Mouse (Mus musculus) cortical plate, adult 2 months (tissue): ENCODE measurements at regions not wholly inside any gene's neighbourhood (a gene's known extent, or its start where the extent isn't known, plus 50 kb on each side); places are given as distances from the start of the nearest gene placed in this dataset.
A peak's percentile ranks its signal among the peaks of the same experiment; 100 is the strongest.

Experiments used
- H3K27ac ChIP-seq: fragments of 200-500 bp; 2 replicates; pipeline ENCODE4 v1.5.1; 2012; ENCODE audit warnings: low read length, control low read depth, inconsistent platforms; ENCODE audit not compliant: insufficient read depth
- H3K4me1 ChIP-seq: fragments of 200-500 bp; 2 replicates; pipeline ENCODE4 v1.6.1; 2011; ENCODE audit warnings: low read length; ENCODE audit not compliant: control insufficient read depth, insufficient read depth
- H3K4me3 ChIP-seq: fragments of 200-500 bp; 2 replicates; pipeline ENCODE4 v1.5.1; 2011; ENCODE audit warnings: mild to moderate bottlenecking, low read length, control low read depth; ENCODE audit not compliant: insufficient read depth
- CTCF ChIP-seq: fragments of 200-500 bp; IDR thresholded peaks from 2 replicates; pipeline ENCODE4 v1.5.1; 2011; ENCODE audit warnings: mild to moderate bottlenecking, control low read depth, low read length; ENCODE audit not compliant: insufficient read depth; ENCODE audit errors: extremely low read depth
- POLR2A ChIP-seq: fragments of 200-500 bp; IDR thresholded peaks from 2 replicates; pipeline ENCODE4 v1.6.1; 2011; ENCODE audit warnings: mild to moderate bottlenecking, low read length, control low read depth; ENCODE audit not compliant: insufficient read depth; ENCODE audit errors: extremely low read depth

DNA sequence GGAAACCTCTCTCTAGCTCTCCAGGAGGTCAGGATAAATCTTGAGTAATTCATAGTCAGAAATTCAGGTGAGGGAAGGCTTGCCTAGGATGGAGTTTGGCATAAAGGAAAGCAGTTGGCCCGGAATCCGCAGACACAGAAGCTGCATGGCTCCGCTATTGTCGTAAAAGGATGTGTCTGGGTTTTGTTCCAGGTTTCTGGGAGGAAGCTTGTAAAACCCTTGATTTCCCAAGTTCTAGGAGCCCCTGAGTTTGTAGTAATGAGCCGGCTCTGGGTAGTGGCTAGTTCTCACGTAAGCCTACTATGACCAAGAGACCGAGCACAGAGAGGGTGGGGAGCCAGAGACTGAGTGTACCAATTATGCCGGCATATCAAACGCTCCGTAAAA lies 52.7 kb upstream of the Gm21915 start:
- Histone ChIP-seq H3K27ac (no peak overlapping the region), H3K4me3 (no peak overlapping the region; the same call in 1 of the 2 replicates), H3K4me1 (peaks cover 5% of the 10 kb centered on the region)
- TF ChIP-seq POLR2A = no peak
- no peak for TF ChIP-seq CTCF

DNA sequence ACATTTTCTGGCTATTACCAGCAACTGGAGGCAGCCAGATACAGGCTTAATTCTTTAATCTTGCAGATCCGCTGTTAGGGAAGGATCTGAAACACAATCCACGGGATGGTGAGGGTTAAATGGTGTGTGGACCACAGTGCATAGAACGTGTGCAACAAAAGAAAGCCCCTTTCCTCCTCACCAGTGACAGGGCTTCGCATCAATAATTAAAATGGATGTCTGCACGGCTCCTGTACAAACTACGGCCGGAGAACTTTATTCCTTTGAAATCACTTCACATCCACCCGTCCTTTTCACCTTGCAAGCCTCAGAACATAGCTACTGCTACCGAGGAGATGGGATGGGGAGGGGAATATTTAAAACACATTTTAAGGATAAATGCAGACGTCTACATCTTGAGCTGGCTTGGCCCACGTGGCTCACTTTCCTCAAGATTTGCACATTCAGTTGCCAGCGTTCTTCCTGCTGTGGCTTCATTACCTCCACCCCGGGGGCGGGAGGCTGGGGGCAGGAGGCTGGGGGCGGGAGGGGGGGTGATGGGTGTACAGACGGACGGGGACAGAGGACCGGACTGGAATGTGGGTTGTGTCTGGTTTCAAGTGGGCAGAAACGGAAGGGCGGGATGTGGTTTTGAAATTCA lies 53.3 kb upstream of the Gm21915 start:
- TF ChIP-seq CTCF = no peak
- no peak for TF ChIP-seq POLR2A
- Histone ChIP-seq H3K27ac (no peak overlapping the region), H3K4me3 (peak overlapping the region; percentile 0)

DNA sequence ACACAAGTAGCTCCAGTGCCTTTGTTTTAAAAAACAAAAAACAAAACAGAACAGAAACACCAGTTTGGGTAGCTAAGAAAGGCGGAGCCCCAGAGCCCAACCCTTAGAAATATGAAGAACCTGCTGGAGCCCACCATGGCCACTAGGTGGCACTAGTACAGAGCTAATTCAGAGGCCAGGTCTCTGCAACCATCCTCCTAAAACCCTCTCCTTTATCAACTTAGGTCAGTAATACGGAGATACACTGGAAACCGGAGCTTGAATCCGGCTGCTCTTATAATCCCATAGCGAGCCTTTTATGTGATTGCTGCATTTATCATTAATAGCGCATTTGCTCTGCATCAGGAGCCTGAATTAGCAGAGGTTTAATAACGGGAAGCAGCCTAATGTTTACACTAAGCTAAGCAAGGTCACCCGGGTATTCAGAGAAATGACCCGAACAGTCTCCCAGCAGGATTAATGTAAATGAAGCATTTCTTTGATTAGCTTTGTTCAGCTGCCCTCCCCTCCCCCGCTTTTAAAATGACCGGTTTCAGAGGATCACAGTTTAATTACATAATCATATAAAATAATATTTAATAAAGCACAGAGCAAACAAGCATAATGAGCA lies 53.9 kb upstream of the Gm21915 start:
- Histone ChIP-seq H3K4me3 (peak overlapping the region; percentile 0; the same call in 1 of the 2 replicates), H3K4me1 (peaks cover 5% of the 10 kb centered on the region), H3K27ac (0 out of 2 replicates have a peak overlapping the region, but pooled peaks have one; percentile 12)
- peak; percentile 72 for TF ChIP-seq CTCF
- TF ChIP-seq POLR2A = no peak

More for the DNA sequence above, 53.3 kb upstream of the Gm21915 start:
- H3K4me1 ChIP-seq = peaks cover 5% of the 10 kb centered on the region

DNA sequence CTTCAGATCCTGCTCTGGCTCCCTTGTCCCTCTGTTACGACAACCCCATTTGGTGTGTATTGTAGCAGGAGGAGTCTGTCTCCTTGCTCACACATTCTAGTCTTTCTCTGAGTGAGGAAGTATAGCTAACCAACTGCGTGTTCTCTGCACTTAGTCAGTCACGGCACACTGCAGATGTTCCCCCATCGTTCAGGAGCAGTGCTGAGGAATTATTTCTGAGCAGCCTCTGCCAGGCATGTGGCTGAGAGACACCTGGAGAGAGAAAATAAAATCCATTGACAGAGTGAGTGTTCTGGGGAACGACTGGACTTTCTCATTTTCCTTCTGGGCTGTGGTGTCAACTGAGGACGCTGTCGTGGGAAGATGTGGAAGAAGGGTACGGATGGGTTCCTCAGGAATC lies 54.5 kb upstream of the Gm21915 start:
- TF ChIP-seq CTCF (no peak), POLR2A (no peak)
- no peak overlapping the region for H3K27ac ChIP-seq
- no peak overlapping the region for H3K4me3 ChIP-seq
- peaks cover 5% of the 10 kb centered on the region for H3K4me1 ChIP-seq

DNA sequence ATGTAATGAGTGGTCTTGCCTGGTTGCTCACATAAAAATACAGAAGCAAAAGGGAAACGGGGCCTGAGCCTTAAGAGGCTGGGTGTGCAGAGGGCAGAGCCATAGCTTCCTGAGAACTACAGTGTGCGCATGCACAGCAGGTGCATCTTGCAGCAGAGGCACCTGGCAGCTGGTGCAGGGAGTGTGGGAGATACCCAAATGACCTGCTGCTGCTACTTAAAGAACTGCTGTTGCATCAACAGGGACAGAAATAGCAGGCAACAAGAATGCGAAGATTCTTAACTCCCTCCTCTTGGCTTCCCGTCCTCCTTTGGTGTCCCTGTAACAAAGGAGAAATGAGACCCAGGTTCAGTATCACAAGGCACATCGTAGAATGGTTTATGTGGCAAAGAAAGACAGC lies 56.3 kb upstream of the Gm21915 start:
- TF ChIP-seq CTCF (no peak), POLR2A (no peak)
- H3K27ac ChIP-seq = no peak overlapping the region
- peaks cover 5% of the 10 kb centered on the region for H3K4me1 ChIP-seq
- no peak overlapping the region for H3K4me3 ChIP-seq

DNA sequence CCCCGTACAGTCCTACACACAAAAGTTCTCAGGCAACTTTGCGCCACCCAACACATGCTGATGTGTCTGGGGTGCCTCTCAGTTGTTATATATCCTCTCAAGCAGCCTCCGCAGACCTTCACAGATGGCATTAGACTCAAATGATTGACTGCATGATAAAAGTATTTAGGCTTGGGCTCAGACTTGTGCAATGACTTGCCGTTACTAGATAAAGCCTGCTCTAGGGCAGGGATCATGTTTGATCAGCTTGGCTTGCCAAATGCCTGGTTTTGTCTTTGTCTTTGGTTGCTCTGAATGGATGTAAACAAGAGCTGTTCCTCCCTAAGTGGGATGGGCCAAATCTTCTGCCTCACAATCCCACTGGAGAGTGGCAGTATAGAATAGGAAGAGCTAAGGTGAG lies 57.2 kb upstream of the Gm21915 start:
- Histone ChIP-seq H3K4me1 (peaks cover 5% of the 10 kb centered on the region), H3K4me3 (no peak overlapping the region), H3K27ac (no peak overlapping the region)
- TF ChIP-seq CTCF = no peak
- TF ChIP-seq POLR2A = no peak

DNA sequence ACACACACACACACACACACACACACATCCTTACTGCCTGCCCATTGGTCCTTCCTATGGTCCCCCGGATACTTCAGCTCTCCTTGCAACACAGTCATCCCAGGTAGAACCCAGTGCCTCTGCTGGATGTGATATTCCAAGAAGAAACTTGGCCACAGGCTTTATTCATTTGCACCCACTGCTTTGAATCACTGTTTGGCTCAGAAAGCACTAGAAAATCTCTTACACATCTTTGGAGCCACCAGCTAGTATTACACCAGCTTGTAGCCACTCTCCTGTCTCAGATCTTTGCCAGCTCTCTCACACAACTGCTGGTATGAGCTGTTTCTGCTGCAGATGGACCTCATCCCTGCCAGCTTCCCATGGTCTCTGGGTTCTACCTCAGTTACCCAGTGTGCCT lies 57.7 kb upstream of the Gm21915 start:
- no peak overlapping the region for H3K27ac ChIP-seq
- no peak for TF ChIP-seq CTCF
- TF ChIP-seq POLR2A = no peak
- no peak overlapping the region for H3K4me3 ChIP-seq
- H3K4me1 ChIP-seq = peaks cover 5% of the 10 kb centered on the region

DNA sequence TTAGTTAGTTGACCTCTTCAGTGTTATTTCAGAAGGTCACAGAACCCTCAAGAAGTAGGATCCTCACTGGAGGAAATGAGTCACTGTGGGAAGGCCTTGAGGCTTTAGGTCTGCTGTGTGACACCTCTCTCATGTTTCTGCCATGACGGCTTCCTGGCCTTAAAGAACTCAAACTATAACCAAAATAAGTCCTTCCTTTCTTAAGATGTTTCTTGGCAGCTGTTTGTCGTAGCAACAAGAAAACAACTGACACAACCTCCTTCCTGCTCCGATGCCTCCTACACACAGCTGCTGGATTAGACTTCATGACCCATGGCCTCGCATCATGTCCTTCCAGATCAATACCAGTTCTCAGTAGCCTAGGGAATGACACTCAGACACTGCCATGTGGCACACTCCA lies 58.1 kb upstream of the Gm21915 start:
- Histone ChIP-seq H3K4me3 (no peak overlapping the region), H3K27ac (no peak overlapping the region)
- no peak for TF ChIP-seq CTCF
- no peak for TF ChIP-seq POLR2A

DNA sequence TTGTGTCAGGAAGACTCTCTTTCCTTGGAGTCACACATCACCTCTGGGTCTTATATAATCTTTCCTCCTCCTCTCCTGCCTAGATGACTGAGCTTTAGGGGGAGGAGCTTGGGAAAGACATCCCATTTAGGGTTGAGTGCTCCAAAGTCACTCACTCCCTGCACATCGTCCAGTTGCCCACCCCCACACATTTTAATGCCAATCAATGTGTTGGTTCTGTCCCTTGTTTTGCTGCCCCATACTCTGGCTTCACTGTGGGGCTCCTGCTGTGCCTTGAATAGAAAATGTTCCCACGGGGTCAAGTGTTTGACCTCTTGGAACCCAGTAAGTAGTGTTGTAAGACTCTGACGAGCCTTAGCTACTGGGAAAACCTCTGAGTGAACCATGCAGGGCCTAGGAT lies 58.8 kb upstream of the Gm21915 start:
- Histone ChIP-seq H3K4me3 (no peak overlapping the region), H3K27ac (no peak overlapping the region), H3K4me1 (peaks cover 3% of the 10 kb centered on the region)
- TF ChIP-seq POLR2A = no peak
- TF ChIP-seq CTCF = no peak

More for the DNA sequence above, 58.1 kb upstream of the Gm21915 start:
- H3K4me1 ChIP-seq = peaks cover 5% of the 10 kb centered on the region

DNA sequence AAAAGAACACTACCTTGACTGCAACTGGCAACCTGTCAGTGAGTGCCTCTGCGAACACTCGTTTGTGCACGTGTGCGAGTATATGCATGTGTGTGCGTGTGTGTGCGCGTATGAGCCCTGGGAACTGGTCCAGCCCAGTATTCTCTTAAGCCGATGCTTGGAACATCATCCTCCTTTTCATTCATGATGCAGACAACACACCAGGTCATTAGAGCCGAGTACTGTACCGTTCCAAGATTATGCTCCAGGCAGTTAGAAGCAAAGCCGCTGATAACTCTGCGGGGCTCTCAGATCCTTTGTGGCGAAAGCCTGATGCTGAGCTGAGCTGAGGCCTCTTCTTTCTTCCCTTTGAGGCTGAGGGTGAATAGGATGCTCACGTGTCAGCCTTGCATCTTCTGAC lies 61.8 kb upstream of the Gm21915 start:
- Histone ChIP-seq H3K27ac (no peak overlapping the region), H3K4me3 (no peak overlapping the region), H3K4me1 (peaks cover 7% of the 10 kb centered on the region)
- TF ChIP-seq CTCF (no peak), POLR2A (no peak)

DNA sequence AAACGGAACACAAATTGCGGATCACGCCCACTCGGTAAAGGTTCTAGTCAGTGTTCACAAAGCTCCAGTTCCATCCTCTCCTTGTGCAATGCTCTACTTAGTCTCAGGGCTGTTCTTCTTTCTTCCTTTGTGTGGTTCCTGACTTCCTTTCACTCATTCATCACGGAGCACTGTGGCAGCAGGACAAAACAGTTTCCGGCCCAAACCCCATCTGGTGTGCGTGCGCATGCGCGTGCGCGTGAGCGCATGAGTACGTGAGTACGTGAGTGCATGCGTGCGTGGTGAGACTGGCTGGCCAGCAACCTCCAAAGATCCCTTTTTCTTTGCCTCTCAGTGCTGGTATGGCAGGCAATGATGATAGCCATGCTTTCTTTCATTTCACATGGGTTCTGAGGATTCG lies 62.5 kb upstream of the Gm21915 start:
- Histone ChIP-seq H3K4me3 (no peak overlapping the region), H3K4me1 (peaks cover 6% of the 10 kb centered on the region)
- TF ChIP-seq CTCF = no peak
- TF ChIP-seq POLR2A = no peak

More for the DNA sequence above, 62.5 kb upstream of the Gm21915 start:
- no peak overlapping the region for H3K27ac ChIP-seq
